Mouse (Mus musculus): ENCODE measurements around the gene Rhoc. TPM values are rescaled to one million over a fixed set of nuclear protein-coding genes. Genes with fewer than 3 reads are reported as not detected.
"Not testable (repeated sequence)": the region's sequence is repeated elsewhere in the genome, so short reads cannot be mapped to it uniquely, and the experiment has no call there.

The Rhoc gene
- polyA plus RNA-seq (2015; fragmentation: Nextera tagmentation; extraction: Ambion mirVana): 170 and 177 TPM in 2 replicates

- Histone ChIP-seq H3K27me3 (no peaks in the 10 kb centered on the region), H3K9me3 (replicated peaks) (no peaks in the 10 kb centered on the region), H3K27ac (peak within 1 kb of the TSS; percentile 95), H3K36me3 (peaks cover 5% of the 10 kb centered on the region; the same call in 1 of the 2 replicates), H3K4me2 (peak within 1 kb of the TSS; percentile 78), H3K9ac (peak within 1 kb of the TSS; percentile 81), H3K4me1 (replicated peaks) (peaks cover 44% of the 10 kb centered on the region), H3K4me3 (peak within 1 kb of the TSS; percentile 79)
- WGBS: 21% methylated on average over 3 of the region's 3 CpGs
- ATAC-seq (replicated peaks; ENCODE audit: insufficient number of reproducible peaks, insufficient read depth, low FRiP score, low read depth): no peak
Measured at GRCm38 (mm10) chr3:104788075-104788474, at the start of gene Rhoc. Rhoc (plus strand) TSS chr3:104788375.

DNA sequence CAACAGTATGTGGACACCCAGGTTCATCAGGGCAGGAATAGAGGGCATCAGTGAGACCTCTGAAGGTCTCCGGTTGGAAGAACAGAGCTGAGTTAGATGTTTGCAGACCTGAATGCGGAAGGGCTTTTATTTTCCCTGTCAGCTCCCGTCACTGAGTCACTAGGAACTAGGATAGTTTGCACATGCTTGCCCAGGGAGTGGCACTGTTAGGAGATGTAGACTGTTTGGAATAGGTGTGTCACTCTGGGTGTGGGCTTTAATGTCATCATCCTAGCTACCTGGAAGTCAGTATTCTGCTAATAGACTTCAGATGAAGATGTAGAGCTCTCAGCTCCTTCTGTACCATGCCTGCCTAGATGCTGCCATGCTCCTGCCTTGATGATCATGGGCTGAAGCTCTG is 46.2 kb upstream of the Rhoc start:
- no peak overlapping the region for H3K4me2 ChIP-seq
- WGBS: 90% methylated on average over 3 of the region's 3 CpGs

GRCm38 (mm10) chr3:104743161-104743560 is 45.0 kb upstream of the Rhoc start:
- Histone ChIP-seq H3K9ac (no peak overlapping the region), H3K27ac (no peak overlapping the region), H3K4me2 (no peak overlapping the region), H3K9me3 (replicated peaks) (no peaks in the 10 kb centered on the region), H3K4me3 (no peak overlapping the region), H3K4me1 (replicated peaks) (0 out of 2 replicates have a peak, but pooled peaks cover 2% of the 10 kb centered on the region), H3K27me3 (no peaks in the 10 kb centered on the region), H3K36me3 (no peaks in the 10 kb centered on the region)
- ATAC-seq (replicated peaks; ENCODE audit: insufficient number of reproducible peaks, insufficient read depth, low FRiP score, low read depth): no peak
- 57% methylated on average over 1 of the region's 1 CpGs for whole genome bisulfite sequencing

More for the DNA sequence above, 46.2 kb upstream of the Rhoc start:
- Histone ChIP-seq H3K36me3 (no peaks in the 10 kb centered on the region), H3K4me1 (replicated peaks) (no peaks in the 10 kb centered on the region), H3K27ac (no peak overlapping the region), H3K27me3 (no peaks in the 10 kb centered on the region), H3K9ac (no peak overlapping the region), H3K9me3 (replicated peaks) (no peaks in the 10 kb centered on the region), H3K4me3 (no peak overlapping the region)
- no peak for ATAC-seq (replicated peaks; ENCODE audit: insufficient number of reproducible peaks, insufficient read depth, low FRiP score, low read depth)

DNA sequence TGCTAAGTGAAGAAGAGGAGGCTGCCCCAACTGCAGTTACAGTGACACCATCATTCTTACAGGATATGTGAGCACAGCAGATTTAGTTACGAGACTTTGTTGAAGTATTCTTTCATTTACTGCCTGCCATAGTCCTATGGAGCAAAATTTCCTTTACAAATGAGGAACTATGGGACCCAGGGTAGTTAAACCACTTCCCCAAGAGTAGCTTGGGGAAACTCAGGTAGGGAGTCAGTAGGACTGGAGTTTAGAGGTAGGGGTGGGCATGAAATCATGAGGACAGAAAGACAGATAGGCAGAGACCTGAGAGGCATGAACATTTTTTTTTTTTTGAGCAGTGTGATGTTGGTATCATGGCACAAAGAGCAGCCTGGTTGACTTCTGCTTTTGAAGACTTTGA is 44.3 kb upstream of the Rhoc start:
- H3K27ac ChIP-seq: no peak overlapping the region
- no peak overlapping the region for H3K9ac ChIP-seq
- no peaks in the 10 kb centered on the region for H3K9me3 ChIP-seq (replicated peaks)
- 56% methylated on average over 1 of the region's 1 CpGs for whole genome bisulfite sequencing
- no peak overlapping the region for H3K4me2 ChIP-seq
- no peak for ATAC-seq (replicated peaks; ENCODE audit: insufficient number of reproducible peaks, insufficient read depth, low FRiP score, low read depth)
- 0 out of 2 replicates have a peak, but pooled peaks cover 2% of the 10 kb centered on the region for H3K4me1 ChIP-seq (replicated peaks)
- no peaks in the 10 kb centered on the region for H3K36me3 ChIP-seq
- H3K27me3 ChIP-seq: no peaks in the 10 kb centered on the region
- no peak overlapping the region for H3K4me3 ChIP-seq

DNA sequence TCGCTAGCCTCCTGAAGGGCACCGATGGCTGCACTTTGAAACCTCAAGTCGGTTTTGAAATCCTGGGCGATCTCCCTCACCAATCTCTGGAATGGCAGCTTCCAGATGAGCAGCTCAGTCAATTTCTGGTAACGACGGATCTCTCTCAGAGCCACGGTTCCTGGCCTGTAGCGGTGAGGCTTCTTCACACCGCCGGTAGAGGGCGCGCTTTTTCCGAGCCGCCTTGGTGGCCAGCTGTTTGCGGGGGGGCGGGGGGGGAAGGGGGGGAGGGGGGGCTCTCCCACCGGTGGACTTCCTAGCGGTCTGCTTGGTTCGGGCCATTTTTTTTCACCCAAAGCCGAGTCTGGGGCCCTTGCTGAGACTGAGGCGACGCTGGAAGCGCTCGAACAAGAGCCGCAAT is 35.3 kb upstream of the Rhoc start:
- peak overlapping the region; percentile 33; the same call in 1 of the 2 replicates for H3K4me2 ChIP-seq
- ATAC-seq (replicated peaks; ENCODE audit: insufficient number of reproducible peaks, insufficient read depth, low FRiP score, low read depth); H3K4me3 ChIP-seq; H3K27ac ChIP-seq; H3K9ac ChIP-seq; H3K4me1 ChIP-seq (replicated peaks); H3K27me3 ChIP-seq; H3K9me3 ChIP-seq (replicated peaks); H3K36me3 ChIP-seq: not testable (repeated sequence)
- 19% methylated on average over 22 of the region's 25 CpGs for WGBS

GRCm38 (mm10) chr3:104758406-104758805 is 29.8 kb upstream of the Rhoc start:
- H3K4me3 ChIP-seq: peak overlapping the region; percentile 45
- no peaks in the 10 kb centered on the region for H3K9me3 ChIP-seq (replicated peaks)
- no peaks in the 10 kb centered on the region for H3K36me3 ChIP-seq
- 2% methylated on average over 27 of the region's 27 CpGs for WGBS
- peak; percentile 75 for ATAC-seq (replicated peaks; ENCODE audit: insufficient number of reproducible peaks, insufficient read depth, low FRiP score, low read depth)
- peaks cover 9% of the 10 kb centered on the region; the same call in 1 of the 2 replicates for H3K27me3 ChIP-seq
- H3K4me2 ChIP-seq: peak overlapping the region; percentile 84
- H3K27ac ChIP-seq: no peak overlapping the region
- peaks cover 9% of the 10 kb centered on the region for H3K4me1 ChIP-seq (replicated peaks)
- H3K9ac ChIP-seq: peak overlapping the region; percentile 53

GRCm38 (mm10) chr3:104758869-104759268 is 29.3 kb upstream of the Rhoc start:
- WGBS: 20% methylated on average over 5 of the region's 5 CpGs
- Histone ChIP-seq H3K9me3 (replicated peaks) (no peaks in the 10 kb centered on the region), H3K9ac (peak overlapping the region; percentile 53), H3K4me1 (replicated peaks) (peaks cover 9% of the 10 kb centered on the region), H3K27ac (no peak overlapping the region), H3K4me3 (peak overlapping the region; percentile 45), H3K36me3 (no peaks in the 10 kb centered on the region), H3K4me2 (peak overlapping the region; percentile 84), H3K27me3 (peaks cover 8% of the 10 kb centered on the region; the same call in 1 of the 2 replicates)
- ATAC-seq (replicated peaks; ENCODE audit: insufficient number of reproducible peaks, insufficient read depth, low FRiP score, low read depth): no peak

DNA sequence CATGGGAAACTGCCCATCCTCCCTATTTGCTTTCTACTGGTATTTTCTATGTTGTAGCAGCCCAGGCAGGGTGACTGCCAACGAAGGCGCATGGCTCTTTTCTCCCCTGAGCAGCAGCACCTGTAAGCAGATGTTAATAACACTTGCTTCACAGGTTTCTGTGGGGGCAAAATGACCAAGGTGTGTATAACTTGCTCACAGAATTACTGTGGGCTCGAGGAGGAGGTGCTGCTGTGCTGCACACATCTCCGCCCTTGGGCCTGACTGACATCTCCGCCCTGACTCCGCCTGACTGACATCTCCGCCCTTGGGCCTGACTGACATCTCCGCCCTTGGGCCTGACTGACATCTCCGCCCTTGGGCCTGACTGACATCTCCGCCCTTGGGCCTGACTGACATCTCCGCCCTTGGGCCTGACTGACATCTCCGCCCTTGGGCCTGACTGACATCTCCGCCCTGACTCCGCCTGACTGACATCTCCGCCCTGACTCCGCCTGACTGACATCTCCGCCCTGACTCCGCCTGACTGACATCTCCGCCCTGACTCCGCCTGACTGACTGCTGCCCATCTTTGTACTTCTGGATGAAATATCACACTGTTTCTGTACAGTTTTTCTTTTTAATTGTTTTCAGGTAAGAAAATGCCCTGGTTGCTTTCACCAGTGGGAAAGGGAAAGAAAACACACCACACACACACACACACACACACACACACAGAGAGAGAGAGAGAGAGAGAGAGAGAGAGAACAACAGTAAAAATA is 25.9 kb upstream of the Rhoc start:
- WGBS: 26% methylated on average over 20 of the region's 20 CpGs
- H3K4me3 ChIP-seq; H3K36me3 ChIP-seq; H3K9me3 ChIP-seq (replicated peaks); H3K27ac ChIP-seq; H3K4me1 ChIP-seq (replicated peaks); H3K27me3 ChIP-seq; H3K9ac ChIP-seq; ATAC-seq (replicated peaks; ENCODE audit: insufficient number of reproducible peaks, insufficient read depth, low FRiP score, low read depth): not testable (repeated sequence)
- H3K4me2 ChIP-seq: peak overlapping the region; percentile 21; the same call in 1 of the 2 replicates

DNA sequence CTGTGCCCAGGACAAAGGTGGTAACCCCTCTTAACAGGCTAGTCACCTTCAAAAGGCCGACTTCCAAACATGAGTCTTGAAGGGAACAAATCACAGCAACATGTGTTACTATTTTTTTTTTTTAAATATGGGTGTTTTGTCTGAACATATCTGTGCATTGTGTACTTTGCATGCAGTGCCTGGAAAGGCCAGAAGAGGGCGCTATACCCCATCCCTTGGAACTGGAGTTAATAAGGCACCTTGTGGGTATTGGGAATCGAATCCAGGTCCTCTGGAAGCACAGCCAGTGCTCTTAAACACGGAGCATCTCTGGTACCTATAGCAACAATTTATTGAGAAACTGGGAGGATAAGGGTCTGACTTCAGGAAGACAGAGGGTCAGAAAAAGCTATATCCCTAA is 23.2 kb upstream of the Rhoc start:
- 0 out of 2 replicates have a peak, but pooled peaks cover 2% of the 10 kb centered on the region for H3K27me3 ChIP-seq
- H3K4me2 ChIP-seq: no peak overlapping the region
- peaks cover 4% of the 10 kb centered on the region for H3K4me1 ChIP-seq (replicated peaks)
- ATAC-seq (replicated peaks; ENCODE audit: insufficient number of reproducible peaks, insufficient read depth, low FRiP score, low read depth): no peak
- no peaks in the 10 kb centered on the region for H3K9me3 ChIP-seq (replicated peaks)
- 30% methylated on average over 4 of the region's 4 CpGs for WGBS
- H3K36me3 ChIP-seq: no peaks in the 10 kb centered on the region
- no peak overlapping the region for H3K27ac ChIP-seq
- no peak overlapping the region for H3K9ac ChIP-seq
- H3K4me3 ChIP-seq: no peak overlapping the region

GRCm38 (mm10) chr3:104767141-104767540 is 21.0 kb upstream of the Rhoc start:
- Histone ChIP-seq H3K4me3 (no peak overlapping the region), H3K4me1 (replicated peaks) (peaks cover under 1% of the 10 kb centered on the region; the same call in 1 of the 2 replicates), H3K27me3 (0 out of 2 replicates have a peak, but pooled peaks cover 3% of the 10 kb centered on the region), H3K9ac (no peak overlapping the region), H3K36me3 (no peaks in the 10 kb centered on the region), H3K9me3 (replicated peaks) (no peaks in the 10 kb centered on the region), H3K27ac (no peak overlapping the region), H3K4me2 (no peak overlapping the region)
- ATAC-seq (replicated peaks; ENCODE audit: insufficient number of reproducible peaks, insufficient read depth, low FRiP score, low read depth): no peak
- 49% methylated on average over 2 of the region's 2 CpGs for WGBS

- Histone ChIP-seq H3K4me3 (no peak overlapping the region), H3K4me2 (no peak overlapping the region), H3K36me3 (no peaks in the 10 kb centered on the region), H3K27me3 (0 out of 2 replicates have a peak, but pooled peaks cover 5% of the 10 kb centered on the region), H3K4me1 (replicated peaks) (no peaks in the 10 kb centered on the region), H3K9ac (no peak overlapping the region), H3K27ac (no peak overlapping the region), H3K9me3 (replicated peaks) (no peaks in the 10 kb centered on the region)
- no peak for ATAC-seq (replicated peaks; ENCODE audit: insufficient number of reproducible peaks, insufficient read depth, low FRiP score, low read depth)
- WGBS: 66% methylated on average over 4 of the region's 4 CpGs
Measured at GRCm38 (mm10) chr3:104767716-104768115, 20.5 kb upstream of the Rhoc start.

- no peak overlapping the region for H3K9ac ChIP-seq
- no peaks in the 10 kb centered on the region for H3K36me3 ChIP-seq
- H3K9me3 ChIP-seq (replicated peaks): no peaks in the 10 kb centered on the region
- no peaks in the 10 kb centered on the region for H3K4me1 ChIP-seq (replicated peaks)
- no peak for ATAC-seq (replicated peaks; ENCODE audit: insufficient number of reproducible peaks, insufficient read depth, low FRiP score, low read depth)
- 50% methylated on average over 3 of the region's 3 CpGs for WGBS
- H3K27ac ChIP-seq: no peak overlapping the region
- no peak overlapping the region for H3K4me2 ChIP-seq
- no peak overlapping the region for H3K4me3 ChIP-seq
- H3K27me3 ChIP-seq: 0 out of 2 replicates have a peak, but pooled peaks cover 5% of the 10 kb centered on the region
Measured at GRCm38 (mm10) chr3:104769135-104769534, 19.0 kb upstream of the Rhoc start.

All from heart, embryonic 15.5 days (tissue).